Mouse (Mus musculus): ENCODE results near the gene Arhgap32. TPM values are rescaled to one million over a fixed set of nuclear protein-coding genes. Genes with fewer than 3 reads are reported as not detected.
A peak's percentile ranks its signal among the peaks of the same experiment; 100 is the strongest.
"Not testable (repeated sequence)": the region's sequence is repeated elsewhere in the genome, so short reads cannot be mapped to it uniquely, and the experiment has no call there.

The Arhgap32 gene
- polyA plus RNA-seq, 2 experiments, result 0.21 to 0.34 TPM

DNA sequence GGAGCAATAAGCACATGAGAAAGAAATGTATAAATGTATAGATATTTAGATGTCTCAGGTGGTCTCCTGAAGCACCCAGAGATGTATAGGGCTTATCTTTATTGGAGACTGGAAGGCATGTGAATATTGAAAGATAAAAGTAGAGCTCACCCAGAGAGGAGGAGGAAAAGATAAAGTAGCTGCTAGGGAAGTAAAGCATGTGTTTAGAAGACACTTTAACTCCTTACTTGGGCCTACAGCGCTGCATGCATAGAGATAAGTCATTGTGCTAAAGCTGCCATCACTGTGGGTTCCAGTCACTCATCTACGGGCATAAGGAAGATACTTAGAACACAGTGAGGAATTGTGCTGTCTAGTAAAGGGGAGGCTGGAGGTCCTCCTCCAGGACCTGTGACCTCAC, 46.9 kb downstream of the Arhgap32 start:
- DNase-seq (ENCODE audit: low read depth in 3 of 3, low spot score in 3 of 3) (peak in 2 of 3 experiments; percentile 16 to 23), ATAC-seq (ENCODE audit: insufficient read depth) (peak; percentile 86)
- H3K4me2 ChIP-seq (ENCODE audit: low read depth), result no peak overlapping the region
- H3K4me3 ChIP-seq (ENCODE audit: insufficient read depth in 1 of 2, low read depth in 2 of 2, low read length in 2 of 2), result no peak overlapping the region
- H3K36me3 ChIP-seq (replicated peaks; ENCODE audit: control insufficient read depth, insufficient read depth, low read depth), result no peaks in the 10 kb centered on the region
- H3K27me3 ChIP-seq (ENCODE audit: control insufficient read depth, insufficient read depth, low read length), result no peaks in the 10 kb centered on the region
- WGBS (ENCODE audit: insufficient replicate concordance), result 25% methylated on average over 2 of the region's 2 CpGs
- H3K27ac ChIP-seq, result no peak overlapping the region
- no peak overlapping the region for H3K9ac ChIP-seq (replicated peaks)
- TF ChIP-seq EP300 (IDR thresholded peaks at IDR 0.05; ENCODE audit: low read depth), result peak; percentile 70
- no peak for TF ChIP-seq CTCF (IDR thresholded peaks at IDR 0.05; ENCODE audit: low read depth)
- H3K9me3 ChIP-seq (ENCODE audit: control insufficient read depth, low read length), result no peaks in the 10 kb centered on the region
- H3K4me1 ChIP-seq (replicated peaks; ENCODE audit: control insufficient read depth in 2 of 2, insufficient read depth in 2 of 2, low read length in 1 of 2), result peaks cover 4 to 10% of the 10 kb centered on the region in 2 experiments; a peak in 3 of 4 replicates

GRCm38 (mm10) chr9:32163820-32164219, 47.9 kb downstream of the Arhgap32 start:
- not testable (repeated sequence) for H3K4me2 ChIP-seq (ENCODE audit: low read depth); H3K27ac ChIP-seq; H3K9ac ChIP-seq (replicated peaks); H3K9me3 ChIP-seq (ENCODE audit: control insufficient read depth, low read length); H3K4me3 ChIP-seq (ENCODE audit: insufficient read depth in 1 of 2, low read depth in 2 of 2, low read length in 2 of 2); DNase-seq (ENCODE audit: low read depth in 3 of 3, low spot score in 3 of 3); H3K27me3 ChIP-seq (ENCODE audit: control insufficient read depth, insufficient read depth, low read length); ATAC-seq (ENCODE audit: insufficient read depth); H3K36me3 ChIP-seq (replicated peaks; ENCODE audit: control insufficient read depth, insufficient read depth, low read depth)
- H3K4me1 ChIP-seq (replicated peaks; ENCODE audit: control insufficient read depth in 2 of 2, insufficient read depth in 2 of 2, low read length in 1 of 2), result peaks cover 4 to 10% of the 10 kb centered on the region in 2 experiments; a peak in 3 of 4 replicates
- 77% methylated on average over 6 of the region's 6 CpGs for WGBS (ENCODE audit: insufficient replicate concordance)

DNA sequence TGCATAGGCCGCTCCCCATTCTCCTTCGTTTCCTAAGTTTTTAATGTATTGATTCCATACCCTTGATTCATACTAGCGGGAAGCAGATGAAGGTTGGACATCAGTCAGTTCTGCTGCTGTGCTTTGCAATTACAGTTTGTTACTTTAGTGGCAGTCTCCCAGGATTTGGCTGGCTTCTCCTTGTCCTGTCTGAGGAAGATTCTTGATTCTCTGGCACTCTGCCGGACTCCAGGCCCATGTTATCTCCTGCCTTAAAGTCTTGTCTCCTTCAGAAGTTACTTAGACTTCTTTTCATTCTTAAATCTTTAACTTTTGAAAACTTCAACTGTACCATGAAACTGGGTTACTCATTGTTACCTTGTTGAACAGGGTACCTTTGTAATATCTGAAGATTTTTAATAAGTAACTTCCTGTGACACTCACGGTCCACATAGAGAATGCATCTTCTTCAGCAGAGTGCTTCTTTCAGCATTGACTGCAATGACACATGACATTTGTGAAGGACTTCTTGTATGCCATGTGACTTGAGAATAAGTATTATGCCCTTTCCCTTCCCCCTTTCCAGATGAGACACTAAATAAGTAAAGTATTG, 52.7 kb downstream of the Arhgap32 start:
- Histone ChIP-seq H3K9me3 (ENCODE audit: control insufficient read depth, low read length) (no peaks in the 10 kb centered on the region), H3K4me3 (ENCODE audit: insufficient read depth in 1 of 2, low read depth in 2 of 2, low read length in 2 of 2) (no peak overlapping the region), H3K4me1 (replicated peaks; ENCODE audit: control insufficient read depth in 2 of 2, insufficient read depth in 2 of 2, low read length in 1 of 2) (0 out of 4 replicates have a peak, but pooled peaks cover 0 to under 1% of the 10 kb centered on the region in 2 experiments), H3K27ac (no peak overlapping the region), H3K27me3 (ENCODE audit: control insufficient read depth, insufficient read depth, low read length) (no peaks in the 10 kb centered on the region), H3K9ac (replicated peaks) (no peak overlapping the region), H3K4me2 (ENCODE audit: low read depth) (no peak overlapping the region), H3K36me3 (replicated peaks; ENCODE audit: control insufficient read depth, insufficient read depth, low read depth) (no peaks in the 10 kb centered on the region)
- DNase-seq (ENCODE audit: low read depth in 3 of 3, low spot score in 3 of 3), result no peak
- TF ChIP-seq CTCF (IDR thresholded peaks at IDR 0.05; ENCODE audit: low read depth), result no peak
- TF ChIP-seq EP300 (IDR thresholded peaks at IDR 0.05; ENCODE audit: low read depth), result no peak
- WGBS (ENCODE audit: insufficient replicate concordance), result 78% methylated on average over 5 of the region's 5 CpGs
- ATAC-seq (ENCODE audit: insufficient read depth), result no peak

- Histone ChIP-seq H3K27me3 (ENCODE audit: control insufficient read depth, insufficient read depth, low read length) (no peaks in the 10 kb centered on the region), H3K36me3 (replicated peaks; ENCODE audit: control insufficient read depth, insufficient read depth, low read depth) (no peaks in the 10 kb centered on the region), H3K4me1 (replicated peaks; ENCODE audit: control insufficient read depth in 2 of 2, insufficient read depth in 2 of 2, low read length in 1 of 2) (no peaks in the 10 kb centered on the region), H3K9ac (replicated peaks) (no peak overlapping the region), H3K4me2 (ENCODE audit: low read depth) (no peak overlapping the region), H3K4me3 (ENCODE audit: insufficient read depth in 1 of 2, low read depth in 2 of 2, low read length in 2 of 2) (no peak overlapping the region), H3K27ac (no peak overlapping the region), H3K9me3 (ENCODE audit: control insufficient read depth, low read length) (no peaks in the 10 kb centered on the region)
- TF ChIP-seq EP300 (IDR thresholded peaks at IDR 0.05; ENCODE audit: low read depth), result no peak
- TF ChIP-seq CTCF (IDR thresholded peaks at IDR 0.05; ENCODE audit: low read depth), result no peak
- DNase-seq (ENCODE audit: low read depth in 3 of 3, low spot score in 3 of 3) (no peak), ATAC-seq (ENCODE audit: insufficient read depth) (no peak)
- 69% methylated on average over 8 of the region's 8 CpGs for WGBS (ENCODE audit: insufficient replicate concordance)
Measured at GRCm38 (mm10) chr9:32170713-32171112, 54.8 kb downstream of the Arhgap32 start.

- no peaks in the 10 kb centered on the region for H3K4me1 ChIP-seq (replicated peaks; ENCODE audit: control insufficient read depth in 2 of 2, insufficient read depth in 2 of 2, low read length in 1 of 2)
- no peaks in the 10 kb centered on the region for H3K27me3 ChIP-seq (ENCODE audit: control insufficient read depth, insufficient read depth, low read length)
- no peak overlapping the region for H3K27ac ChIP-seq
- WGBS (ENCODE audit: insufficient replicate concordance), result 61% methylated on average over 4 of the region's 4 CpGs
- no peak overlapping the region for H3K9ac ChIP-seq (replicated peaks)
- no peak for DNase-seq (ENCODE audit: low read depth in 3 of 3, low spot score in 3 of 3)
- H3K9me3 ChIP-seq (ENCODE audit: control insufficient read depth, low read length), result no peaks in the 10 kb centered on the region
- no peak overlapping the region for H3K4me2 ChIP-seq (ENCODE audit: low read depth)
- no peak overlapping the region for H3K4me3 ChIP-seq (ENCODE audit: insufficient read depth in 1 of 2, low read depth in 2 of 2, low read length in 2 of 2)
- TF ChIP-seq EP300 (IDR thresholded peaks at IDR 0.05; ENCODE audit: low read depth) (no peak), CTCF (IDR thresholded peaks at IDR 0.05; ENCODE audit: low read depth) (no peak)
- no peak for ATAC-seq (ENCODE audit: insufficient read depth)
- no peaks in the 10 kb centered on the region for H3K36me3 ChIP-seq (replicated peaks; ENCODE audit: control insufficient read depth, insufficient read depth, low read depth)
Measured at GRCm38 (mm10) chr9:32176612-32177011, 60.7 kb downstream of the Arhgap32 start.

All from liver, embryonic 14.5 days (tissue).